Mouse (Mus musculus) small intestine, adult 2 months (tissue): Measurements from ENCODE around the gene Lpgat1.

Experiments used
- CTCF ChIP-seq: fragments of 200-500 bp; IDR thresholded peaks from 2 replicates; pipeline ENCODE4 v1.5.1; 2012; ENCODE audit warnings: low read depth, mild to moderate bottlenecking, control low read depth, inconsistent platforms, low read length, moderate library complexity, mixed read lengths; ENCODE audit not compliant: insufficient replicate concordance, insufficient read length; ENCODE audit errors: extremely low read depth
- POLR2A ChIP-seq: fragments of 200-500 bp; IDR thresholded peaks from 2 replicates; pipeline ENCODE4 v1.6.1; 2012; ENCODE audit warnings: low read depth, mild to moderate bottlenecking, control low read depth, inconsistent platforms, low read length, moderate library complexity

- TF ChIP-seq POLR2A (no peak), CTCF (no peak)
Observed at GRCm38 (mm10) chr1:191775116-191775515, 57.5 kb downstream of the Lpgat1 start.
